Mouse (Mus musculus): ENCODE measurements around the gene Padi6. TPM values are rescaled to one million over a fixed set of nuclear protein-coding genes. Genes with fewer than 3 reads are reported as not detected.

Gene Padi6
- total and polyA plus RNA-seq, 2 experiments from 2014 or later, result not detected

- Histone ChIP-seq H3K9me3 (replicated peaks; ENCODE audit: control insufficient read depth, low read length) (no peaks in the 10 kb centered on the region), H3K27ac (ENCODE audit: low read depth) (no peak overlapping the region), H3K4me3 (ENCODE audit: low read depth, low read length) (no peak overlapping the region), H3K27me3 (ENCODE audit: control insufficient read depth, insufficient read depth, low read length) (no peaks in the 10 kb centered on the region), H3K4me1 (ENCODE audit: control insufficient read depth, insufficient read depth) (no peaks in the 10 kb centered on the region), H3K9ac (replicated peaks; ENCODE audit: low read depth, low read length) (no peak overlapping the region), H3K36me3 (replicated peaks; ENCODE audit: control insufficient read depth, insufficient read depth, low read length) (no peaks in the 10 kb centered on the region), H3K4me2 (ENCODE audit: low read depth, low read length) (no peak overlapping the region)
- 70% methylated on average over 10 of the region's 10 CpGs for WGBS
- TF ChIP-seq EP300 (IDR thresholded peaks at IDR 0.05; ENCODE audit: low read depth) (no peak), CTCF (IDR thresholded peaks at IDR 0.05; ENCODE audit: low read depth) (no peak)
- no peak for ATAC-seq (ENCODE audit: insufficient read depth, low read depth)
- DNase-seq (ENCODE audit: low spot score), result no peak
These were observed 33.4 kb upstream of the Padi6 start for GRCm38 (mm10) chr4:140775876-140776275.

- DNase-seq (ENCODE audit: low spot score), result no peak
- no peak overlapping the region for H3K4me2 ChIP-seq (ENCODE audit: low read depth, low read length)
- no peak for ATAC-seq (ENCODE audit: insufficient read depth, low read depth)
- no peak for TF ChIP-seq EP300 (IDR thresholded peaks at IDR 0.05; ENCODE audit: low read depth)
- no peak for TF ChIP-seq CTCF (IDR thresholded peaks at IDR 0.05; ENCODE audit: low read depth)
- no peak overlapping the region for H3K27ac ChIP-seq (ENCODE audit: low read depth)
- no peaks in the 10 kb centered on the region for H3K4me1 ChIP-seq (ENCODE audit: control insufficient read depth, insufficient read depth)
- no peaks in the 10 kb centered on the region for H3K27me3 ChIP-seq (ENCODE audit: control insufficient read depth, insufficient read depth, low read length)
- H3K36me3 ChIP-seq (replicated peaks; ENCODE audit: control insufficient read depth, insufficient read depth, low read length), result no peaks in the 10 kb centered on the region
- no peak overlapping the region for H3K4me3 ChIP-seq (ENCODE audit: low read depth, low read length)
- 88% methylated on average over 9 of the region's 9 CpGs for WGBS
- no peaks in the 10 kb centered on the region for H3K9me3 ChIP-seq (replicated peaks; ENCODE audit: control insufficient read depth, low read length)
- no peak overlapping the region for H3K9ac ChIP-seq (replicated peaks; ENCODE audit: low read depth, low read length)
These were observed 32.5 kb upstream of the Padi6 start for GRCm38 (mm10) chr4:140774893-140775292.

- H3K4me1 ChIP-seq (ENCODE audit: control insufficient read depth, insufficient read depth), result no peaks in the 10 kb centered on the region
- no peak within 1 kb of the TSS for H3K4me3 ChIP-seq (ENCODE audit: low read depth, low read length)
- ATAC-seq (ENCODE audit: insufficient read depth, low read depth) (no peak), DNase-seq (ENCODE audit: low spot score) (no peak)
- H3K27me3 ChIP-seq (ENCODE audit: control insufficient read depth, insufficient read depth, low read length), result no peaks in the 10 kb centered on the region
- H3K27ac ChIP-seq (ENCODE audit: low read depth), result no peak within 1 kb of the TSS
- H3K36me3 ChIP-seq (replicated peaks; ENCODE audit: control insufficient read depth, insufficient read depth, low read length), result no peaks in the 10 kb centered on the region
- no peak for TF ChIP-seq CTCF (IDR thresholded peaks at IDR 0.05; ENCODE audit: low read depth)
- no peak for TF ChIP-seq EP300 (IDR thresholded peaks at IDR 0.05; ENCODE audit: low read depth)
- H3K9ac ChIP-seq (replicated peaks; ENCODE audit: low read depth, low read length), result no peak within 1 kb of the TSS
- WGBS, result 84% methylated on average over 21 of the region's 21 CpGs
- no peaks in the 10 kb centered on the region for H3K9me3 ChIP-seq (replicated peaks; ENCODE audit: control insufficient read depth, low read length)
- no peak within 1 kb of the TSS for H3K4me2 ChIP-seq (ENCODE audit: low read depth, low read length)
These were observed 31.8 kb upstream of the Padi6 start, which contains the start of gene Padi4 for GRCm38 (mm10) chr4:140774025-140774800. TSS of gene Padi4 (minus strand) at chr4:140774236.

- H3K27ac ChIP-seq (ENCODE audit: low read depth), result no peak overlapping the region
- TF ChIP-seq EP300 (IDR thresholded peaks at IDR 0.05; ENCODE audit: low read depth), result no peak
- TF ChIP-seq CTCF (IDR thresholded peaks at IDR 0.05; ENCODE audit: low read depth), result no peak
- DNase-seq (ENCODE audit: low spot score) (no peak), ATAC-seq (ENCODE audit: insufficient read depth, low read depth) (no peak)
- H3K4me3 ChIP-seq (ENCODE audit: low read depth, low read length), result no peak overlapping the region
- no peaks in the 10 kb centered on the region for H3K9me3 ChIP-seq (replicated peaks; ENCODE audit: control insufficient read depth, low read length)
- no peaks in the 10 kb centered on the region for H3K36me3 ChIP-seq (replicated peaks; ENCODE audit: control insufficient read depth, insufficient read depth, low read length)
- no peak overlapping the region for H3K9ac ChIP-seq (replicated peaks; ENCODE audit: low read depth, low read length)
- WGBS, result 27% methylated on average over 4 of the region's 4 CpGs
- H3K27me3 ChIP-seq (ENCODE audit: control insufficient read depth, insufficient read depth, low read length), result no peaks in the 10 kb centered on the region
- H3K4me2 ChIP-seq (ENCODE audit: low read depth, low read length), result no peak overlapping the region
- H3K4me1 ChIP-seq (ENCODE audit: control insufficient read depth, insufficient read depth), result no peaks in the 10 kb centered on the region
These were observed 28.6 kb upstream of the Padi6 start for GRCm38 (mm10) chr4:140771091-140771490.

- no peaks in the 10 kb centered on the region for H3K36me3 ChIP-seq (replicated peaks; ENCODE audit: control insufficient read depth, insufficient read depth, low read length)
- peak; percentile 58 for ATAC-seq (ENCODE audit: insufficient read depth, low read depth)
- H3K27me3 ChIP-seq (ENCODE audit: control insufficient read depth, insufficient read depth, low read length), result no peaks in the 10 kb centered on the region
- H3K9ac ChIP-seq (replicated peaks; ENCODE audit: low read depth, low read length), result 0 out of 2 replicates have a peak overlapping the region, but pooled peaks have one; percentile 8
- H3K4me1 ChIP-seq (ENCODE audit: control insufficient read depth, insufficient read depth), result no peaks in the 10 kb centered on the region
- 0 out of 2 replicates have a peak overlapping the region, but pooled peaks have one; percentile 5 for H3K27ac ChIP-seq (ENCODE audit: low read depth)
- WGBS, result 11% methylated on average over 13 of the region's 13 CpGs
- peak; percentile 53 for DNase-seq (ENCODE audit: low spot score)
- H3K4me2 ChIP-seq (ENCODE audit: low read depth, low read length), result peak overlapping the region; percentile 53
- H3K4me3 ChIP-seq (ENCODE audit: low read depth, low read length), result peak overlapping the region; percentile 40
- TF ChIP-seq CTCF (IDR thresholded peaks at IDR 0.05; ENCODE audit: low read depth) (no peak), EP300 (IDR thresholded peaks at IDR 0.05; ENCODE audit: low read depth) (no peak)
- H3K9me3 ChIP-seq (replicated peaks; ENCODE audit: control insufficient read depth, low read length), result no peaks in the 10 kb centered on the region
These were observed 28.0 kb upstream of the Padi6 start for GRCm38 (mm10) chr4:140770433-140770832.

Measured in heart, postnatal 0 days (tissue).